Mouse (Mus musculus): ENCODE results near the gene Olfr1024. TPM values are rescaled to one million over a fixed set of nuclear protein-coding genes. Genes with fewer than 3 reads are reported as not detected.

Olfr1024 gene
- polyA plus RNA-seq (2015; fragmentation: Nextera tagmentation; extraction: Ambion mirVana) = not detected in 2 replicates

DNA sequence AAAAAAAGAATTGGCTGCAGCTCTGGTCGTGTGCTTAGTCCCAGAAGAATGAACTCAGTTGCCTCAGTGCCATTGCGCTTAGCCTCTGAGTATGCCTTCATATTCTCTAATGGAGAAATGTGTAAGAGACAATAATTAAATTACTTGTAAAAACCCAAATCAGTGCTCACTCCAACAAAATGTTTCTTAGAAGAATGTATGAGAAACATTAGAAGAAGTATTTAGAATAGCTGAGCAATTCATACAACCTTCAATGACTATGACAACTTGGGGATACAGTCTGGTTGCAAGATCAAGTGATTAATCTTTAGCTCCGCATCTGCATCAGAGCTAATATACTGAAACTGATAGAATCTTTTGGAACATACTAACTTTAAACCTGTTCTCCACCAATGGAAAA is at the start of gene Olfr1024:
TSS of gene Olfr1024 (minus strand) at position 101 of the 400 bp plus-strand sequence.
- no peaks in the 10 kb centered on the region for H3K9me3 ChIP-seq
- no peaks in the 10 kb centered on the region for H3K27me3 ChIP-seq (replicated peaks)
- WGBS = 88% methylated on average over 3 of the region's 3 CpGs
- no peaks in the 10 kb centered on the region for H3K36me3 ChIP-seq
- H3K4me2 ChIP-seq = no peak within 1 kb of the TSS
- no peak for ATAC-seq (ENCODE audit: insufficient read depth, low FRiP score, low read depth)
- H3K9ac ChIP-seq = no peak within 1 kb of the TSS
- no peaks in the 10 kb centered on the region for H3K4me1 ChIP-seq
- H3K27ac ChIP-seq = no peak within 1 kb of the TSS
- H3K4me3 ChIP-seq (replicated peaks) = no peak within 1 kb of the TSS

GRCm38 (mm10) chr2:85950137-85950536 is 45.3 kb upstream of the Olfr1024 start, which contains the start of gene Olfr1028:
Gene Olfr1028, plus strand, starts transcription at chr2:85950437.
- H3K9ac ChIP-seq = no peak within 1 kb of the TSS
- WGBS = 79% methylated on average over 1 of the region's 1 CpGs
- H3K27me3 ChIP-seq (replicated peaks) = no peaks in the 10 kb centered on the region
- no peak within 1 kb of the TSS for H3K27ac ChIP-seq
- H3K4me2 ChIP-seq = no peak within 1 kb of the TSS
- no peak for ATAC-seq (ENCODE audit: insufficient read depth, low FRiP score, low read depth)
- H3K9me3 ChIP-seq = no peaks in the 10 kb centered on the region
- no peak within 1 kb of the TSS for H3K4me3 ChIP-seq (replicated peaks)
- H3K4me1 ChIP-seq = no peaks in the 10 kb centered on the region
- H3K36me3 ChIP-seq = no peaks in the 10 kb centered on the region

DNA sequence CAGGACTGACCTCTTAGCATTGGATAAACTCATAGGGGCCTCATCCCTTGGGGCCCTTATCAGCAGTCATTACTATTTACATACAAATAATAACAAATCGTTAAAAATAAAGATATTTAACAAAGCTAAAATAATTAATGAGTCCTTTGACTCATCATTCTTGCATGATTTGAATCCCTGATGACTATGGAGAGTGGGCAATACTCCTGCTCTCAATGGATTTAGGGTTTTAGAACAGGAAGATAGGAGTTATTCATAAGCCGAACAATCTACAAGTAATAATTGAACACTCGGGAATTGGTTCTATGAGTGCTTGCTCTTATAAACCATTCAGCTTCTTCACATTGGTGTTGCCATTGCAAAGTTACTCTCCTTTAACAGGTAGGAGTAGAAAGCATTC is 16.4 kb upstream of the Olfr1024 start, which contains the start of gene Olfr1026:
TSS of gene Olfr1026 (plus strand) at position 301 of the 400 bp plus-strand sequence.
- Histone ChIP-seq H3K27me3 (replicated peaks) (no peaks in the 10 kb centered on the region), H3K9me3 (no peaks in the 10 kb centered on the region), H3K4me2 (no peak within 1 kb of the TSS), H3K4me3 (replicated peaks) (no peak within 1 kb of the TSS), H3K9ac (no peak within 1 kb of the TSS), H3K27ac (no peak within 1 kb of the TSS), H3K4me1 (no peaks in the 10 kb centered on the region), H3K36me3 (no peaks in the 10 kb centered on the region)
- 82% methylated on average over 3 of the region's 3 CpGs for WGBS
- no peak for ATAC-seq (ENCODE audit: insufficient read depth, low FRiP score, low read depth)

GRCm38 (mm10) chr2:85914893-85915292 is 10.0 kb upstream of the Olfr1024 start, which contains the start of gene Olfr1025-ps1:
Gene Olfr1025-ps1, plus strand, starts transcription at chr2:85915193.
- no peak for ATAC-seq (ENCODE audit: insufficient read depth, low FRiP score, low read depth)
- no peak within 1 kb of the TSS for H3K4me2 ChIP-seq
- H3K36me3 ChIP-seq = no peaks in the 10 kb centered on the region
- 58% methylated on average over 1 of the region's 1 CpGs for WGBS
- H3K4me1 ChIP-seq = no peaks in the 10 kb centered on the region
- H3K27me3 ChIP-seq (replicated peaks) = no peaks in the 10 kb centered on the region
- H3K27ac ChIP-seq = no peak within 1 kb of the TSS
- no peak within 1 kb of the TSS for H3K4me3 ChIP-seq (replicated peaks)
- H3K9ac ChIP-seq = no peak within 1 kb of the TSS
- no peaks in the 10 kb centered on the region for H3K9me3 ChIP-seq

GRCm38 (mm10) chr2:85913197-85913596 is 8.3 kb upstream of the Olfr1024 start:
- no peak overlapping the region for H3K4me3 ChIP-seq (replicated peaks)
- H3K9me3 ChIP-seq = no peaks in the 10 kb centered on the region
- no peak overlapping the region for H3K9ac ChIP-seq
- no peak overlapping the region for H3K4me2 ChIP-seq
- no peak for ATAC-seq (ENCODE audit: insufficient read depth, low FRiP score, low read depth)
- no peaks in the 10 kb centered on the region for H3K4me1 ChIP-seq
- H3K36me3 ChIP-seq = no peaks in the 10 kb centered on the region
- H3K27me3 ChIP-seq (replicated peaks) = no peaks in the 10 kb centered on the region
- H3K27ac ChIP-seq = no peak overlapping the region

GRCm38 (mm10) chr2:85885340-85885739 is 19.5 kb downstream of the Olfr1024 start, which contains the start of gene Olfr1023:
Gene Olfr1023, plus strand, starts transcription at chr2:85885640.
- Histone ChIP-seq H3K27me3 (replicated peaks) (no peaks in the 10 kb centered on the region), H3K4me3 (replicated peaks) (no peak within 1 kb of the TSS), H3K9ac (no peak within 1 kb of the TSS), H3K4me1 (no peaks in the 10 kb centered on the region), H3K27ac (no peak within 1 kb of the TSS), H3K36me3 (no peaks in the 10 kb centered on the region), H3K9me3 (no peaks in the 10 kb centered on the region), H3K4me2 (no peak within 1 kb of the TSS)
- no peak for ATAC-seq (ENCODE audit: insufficient read depth, low FRiP score, low read depth)
- 69% methylated on average over 2 of the region's 2 CpGs for WGBS

GRCm38 (mm10) chr2:85868294-85868693 is 36.6 kb downstream of the Olfr1024 start, which contains the start of gene Olfr1022:
Gene Olfr1022, plus strand, starts transcription at chr2:85868594.
- Histone ChIP-seq H3K36me3 (no peaks in the 10 kb centered on the region), H3K4me1 (no peaks in the 10 kb centered on the region), H3K4me2 (no peak within 1 kb of the TSS), H3K4me3 (replicated peaks) (no peak within 1 kb of the TSS), H3K27ac (no peak within 1 kb of the TSS), H3K27me3 (replicated peaks) (no peaks in the 10 kb centered on the region), H3K9me3 (no peaks in the 10 kb centered on the region), H3K9ac (no peak within 1 kb of the TSS)
- ATAC-seq (ENCODE audit: insufficient read depth, low FRiP score, low read depth) = no peak
- WGBS = 28% methylated on average over 2 of the region's 2 CpGs

Other genes starting within 250 kb of the Olfr1024 start
- not detected in 2 replicates for gene Olfr154, start 240.6 kb downstream of the Olfr1024 start, polyA plus RNA-seq (2015; fragmentation: Nextera tagmentation; extraction: Ambion mirVana)
- not detected in 2 replicates for gene Olfr1006, start 226.3 kb downstream of the Olfr1024 start, polyA plus RNA-seq (2015; fragmentation: Nextera tagmentation; extraction: Ambion mirVana)
- not detected in 2 replicates for gene Olfr1008, start 215.6 kb downstream of the Olfr1024 start, polyA plus RNA-seq (2015; fragmentation: Nextera tagmentation; extraction: Ambion mirVana)
- gene Olfr1009, start 189.6 kb downstream of the Olfr1024 start, polyA plus RNA-seq (2015; fragmentation: Nextera tagmentation; extraction: Ambion mirVana) = not detected in 2 replicates
- gene Olfr1012, start 142.3 kb downstream of the Olfr1024 start, polyA plus RNA-seq (2015; fragmentation: Nextera tagmentation; extraction: Ambion mirVana) = not detected in 2 replicates
- not detected in 2 replicates for gene Olfr1013, start 138.0 kb downstream of the Olfr1024 start, polyA plus RNA-seq (2015; fragmentation: Nextera tagmentation; extraction: Ambion mirVana)
- gene Olfr1014, start 132.3 kb downstream of the Olfr1024 start, polyA plus RNA-seq (2015; fragmentation: Nextera tagmentation; extraction: Ambion mirVana) = not detected in 2 replicates
- not detected in 2 replicates for gene Olfr1015, start 123.0 kb downstream of the Olfr1024 start, polyA plus RNA-seq (2015; fragmentation: Nextera tagmentation; extraction: Ambion mirVana)
- gene Olfr1016, start 102.5 kb downstream of the Olfr1024 start, polyA plus RNA-seq (2015; fragmentation: Nextera tagmentation; extraction: Ambion mirVana) = not detected in 2 replicates
- gene Olfr1018, start 86.6 kb downstream of the Olfr1024 start, polyA plus RNA-seq (2015; fragmentation: Nextera tagmentation; extraction: Ambion mirVana) = not detected in 2 replicates
- not detected in 2 replicates for gene Olfr1019, start 59.6 kb downstream of the Olfr1024 start, polyA plus RNA-seq (2015; fragmentation: Nextera tagmentation; extraction: Ambion mirVana)
- not detected in 2 replicates for gene Olfr1020, start 58.0 kb downstream of the Olfr1024 start, polyA plus RNA-seq (2015; fragmentation: Nextera tagmentation; extraction: Ambion mirVana)
- gene Olfr1022, start 36.5 kb downstream of the Olfr1024 start, polyA plus RNA-seq (2015; fragmentation: Nextera tagmentation; extraction: Ambion mirVana) = not detected in 2 replicates
- gene Olfr1023, start 19.4 kb downstream of the Olfr1024 start, polyA plus RNA-seq (2015; fragmentation: Nextera tagmentation; extraction: Ambion mirVana) = not detected in 2 replicates
- gene Olfr1025-ps1, start 10.1 kb upstream of the Olfr1024 start, polyA plus RNA-seq (2015; fragmentation: Nextera tagmentation; extraction: Ambion mirVana) = not detected in 2 replicates
- gene Olfr1026, start 16.5 kb upstream of the Olfr1024 start, polyA plus RNA-seq (2015; fragmentation: Nextera tagmentation; extraction: Ambion mirVana) = not detected in 2 replicates
- not detected in 2 replicates for gene Olfr1028, start 45.4 kb upstream of the Olfr1024 start, polyA plus RNA-seq (2015; fragmentation: Nextera tagmentation; extraction: Ambion mirVana)
- not detected in 2 replicates for gene Olfr1029, start 68.8 kb upstream of the Olfr1024 start, polyA plus RNA-seq (2015; fragmentation: Nextera tagmentation; extraction: Ambion mirVana)
- gene Olfr1030, start 74.2 kb upstream of the Olfr1024 start, polyA plus RNA-seq (2015; fragmentation: Nextera tagmentation; extraction: Ambion mirVana) = not detected in 2 replicates
- gene Olfr1031, start 85.3 kb upstream of the Olfr1024 start, polyA plus RNA-seq (2015; fragmentation: Nextera tagmentation; extraction: Ambion mirVana) = not detected in 2 replicates
- not detected in 2 replicates for gene Olfr1032, start 100.5 kb upstream of the Olfr1024 start, polyA plus RNA-seq (2015; fragmentation: Nextera tagmentation; extraction: Ambion mirVana)
- gene Olfr1033, start 115.6 kb upstream of the Olfr1024 start, polyA plus RNA-seq (2015; fragmentation: Nextera tagmentation; extraction: Ambion mirVana) = 3.6 and 5.2 TPM in 2 replicates
- gene Olfr1034, start 140.8 kb upstream of the Olfr1024 start, polyA plus RNA-seq (2015; fragmentation: Nextera tagmentation; extraction: Ambion mirVana) = 0.05 and 0.10 TPM in 2 replicates
- not detected in 2 replicates for gene Olfr1036, start 168.9 kb upstream of the Olfr1024 start, polyA plus RNA-seq (2015; fragmentation: Nextera tagmentation; extraction: Ambion mirVana)
- not detected in 2 replicates for gene Olfr1037, start 182.3 kb upstream of the Olfr1024 start, polyA plus RNA-seq (2015; fragmentation: Nextera tagmentation; extraction: Ambion mirVana)
- gene Olfr1039, start 230.9 kb upstream of the Olfr1024 start, polyA plus RNA-seq (2015; fragmentation: Nextera tagmentation; extraction: Ambion mirVana) = not detected in 2 replicates
- gene Olfr1040, start 241.7 kb upstream of the Olfr1024 start, polyA plus RNA-seq (2015; fragmentation: Nextera tagmentation; extraction: Ambion mirVana) = not detected in 2 replicates

All from stomach, embryonic 15.5 days (tissue).